Mouse (Mus musculus): ENCODE data around the gene Cacna2d1.
A peak's percentile ranks its signal among the peaks of the same experiment; 100 is the strongest.

Gene Cacna2d1

GRCm38 (mm10) chr5:16297170-16297771 is 362.8 kb downstream of the Cacna2d1 start:
- DNase-seq: no peak

GRCm38 (mm10) chr5:16299631-16300030 is 365.1 kb downstream of the Cacna2d1 start:
- no peak for DNase-seq

- peak; percentile 50 to 68 for DNase-seq
Observed at GRCm38 (mm10) chr5:16309168-16310006, 374.9 kb downstream of the Cacna2d1 start.

GRCm38 (mm10) chr5:16314242-16314641 is 379.8 kb downstream of the Cacna2d1 start:
- no peak for DNase-seq

- DNase-seq: no peak
Observed at GRCm38 (mm10) chr5:16315983-16316390, 381.5 kb downstream of the Cacna2d1 start.

GRCm38 (mm10) chr5:16317680-16318242 is 383.3 kb downstream of the Cacna2d1 start:
- no peak for DNase-seq

- no peak for DNase-seq
Observed at GRCm38 (mm10) chr5:16326610-16327009, 392.1 kb downstream of the Cacna2d1 start.

- no peak for DNase-seq
Observed at GRCm38 (mm10) chr5:16345393-16345792, 410.9 kb downstream of the Cacna2d1 start.

- no peak for DNase-seq
Observed at GRCm38 (mm10) chr5:16355816-16356215, 421.3 kb downstream of the Cacna2d1 start.

- no peak for DNase-seq
Observed at GRCm38 (mm10) chr5:16357709-16358108, 423.2 kb downstream of the Cacna2d1 start.

GRCm38 (mm10) chr5:16362076-16362475 is 427.6 kb downstream of the Cacna2d1 start:
- no peak for DNase-seq

- DNase-seq: no peak
Observed at GRCm38 (mm10) chr5:16363171-16363570, 428.7 kb downstream of the Cacna2d1 start.

- DNase-seq: no peak
Observed at GRCm38 (mm10) chr5:16370706-16371105, 436.2 kb downstream of the Cacna2d1 start.

- no peak for DNase-seq
Observed at GRCm38 (mm10) chr5:16373966-16374365, 439.5 kb downstream of the Cacna2d1 start.

GRCm38 (mm10) chr5:16376329-16376908 is 441.9 kb downstream of the Cacna2d1 start:
- DNase-seq: no peak

GRCm38 (mm10) chr5:16410011-16410410 is 475.5 kb downstream of the Cacna2d1 start:
- DNase-seq: peak; percentile 8 to 56

- DNase-seq: no peak
Observed at GRCm38 (mm10) chr5:16414693-16415092, 480.2 kb downstream of the Cacna2d1 start.

- DNase-seq: no peak
Observed at GRCm38 (mm10) chr5:16417996-16418395, 483.5 kb downstream of the Cacna2d1 start.

GRCm38 (mm10) chr5:16418504-16418903 is 484.0 kb downstream of the Cacna2d1 start:
- no peak for DNase-seq

Measured in lung, postnatal 4 days (tissue).